Mouse (Mus musculus): ENCODE measurements around the gene Ring1. TPM values are rescaled to one million over a fixed set of nuclear protein-coding genes. Genes with fewer than 3 reads are reported as not detected.

Ring1 gene
- 12.7 and 13.4 TPM in 2 replicates for polyA plus RNA-seq (2015; fragmentation: Nextera tagmentation; extraction: Ambion mirVana)

DNA sequence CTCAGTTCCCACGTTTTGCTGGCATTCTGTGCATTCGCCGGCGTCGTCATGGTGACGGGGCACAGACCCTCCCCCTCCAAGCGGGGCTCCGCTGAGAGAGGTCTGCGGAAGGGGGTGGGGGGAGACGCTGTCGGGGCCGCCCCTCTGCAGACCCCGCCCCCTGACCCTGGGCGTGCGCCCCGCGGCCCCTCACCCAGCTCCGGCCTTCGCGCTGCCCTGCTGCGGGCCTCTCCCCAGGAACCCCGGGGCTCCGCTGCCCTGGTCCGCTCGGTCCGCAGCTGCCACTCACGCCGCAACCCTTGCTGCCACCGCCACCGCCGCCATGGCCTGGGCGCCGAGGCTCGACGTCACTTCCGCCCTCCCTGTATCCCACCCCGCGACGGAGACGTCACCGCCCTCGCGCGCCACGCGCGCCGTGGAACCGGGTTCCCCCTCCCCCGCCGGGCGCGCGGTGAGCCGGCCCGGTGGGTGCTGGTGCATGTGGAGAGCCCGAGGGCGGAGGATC, at the start of gene Ring1:
Ring1 (minus strand) TSS at position 364 of the 505 bp plus-strand sequence.

DNA sequence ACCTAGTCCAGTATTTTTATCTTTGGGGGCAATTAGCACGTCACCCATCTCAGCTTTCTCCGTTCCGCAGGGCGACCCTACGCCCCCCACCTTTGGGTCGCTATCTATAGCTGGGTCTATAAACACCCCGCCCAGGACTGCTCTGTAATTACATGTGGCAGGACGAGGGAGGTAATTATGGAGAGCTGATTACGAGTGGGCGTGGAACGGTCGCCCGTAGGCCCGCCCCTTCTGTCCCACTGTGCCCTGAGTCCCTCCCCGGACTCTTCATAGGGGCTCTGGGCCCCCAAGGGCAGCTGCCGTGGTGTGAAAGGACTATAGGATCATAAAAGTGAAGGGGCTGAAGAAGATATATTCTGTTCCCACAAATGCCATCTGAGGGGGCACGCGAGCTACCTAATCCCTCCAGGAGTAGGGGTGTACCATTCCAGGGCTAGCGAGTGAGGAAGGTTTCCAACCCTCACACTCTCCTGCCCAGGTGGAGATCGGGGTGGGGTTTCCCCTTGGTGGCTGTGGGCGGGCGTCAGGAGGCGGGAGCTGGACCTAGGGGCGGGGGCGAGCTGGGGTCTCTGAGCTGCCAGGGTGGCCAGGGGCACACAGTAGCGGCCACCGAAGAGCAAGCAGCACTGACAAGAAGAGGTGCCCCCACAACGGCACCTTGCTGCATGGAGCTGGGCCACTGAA, 14.5 kb upstream of the Ring1 start, which contains the start of gene Col11a2:
Col11a2 (plus strand) TSS at position 560 of the 684 bp plus-strand sequence.

DNA sequence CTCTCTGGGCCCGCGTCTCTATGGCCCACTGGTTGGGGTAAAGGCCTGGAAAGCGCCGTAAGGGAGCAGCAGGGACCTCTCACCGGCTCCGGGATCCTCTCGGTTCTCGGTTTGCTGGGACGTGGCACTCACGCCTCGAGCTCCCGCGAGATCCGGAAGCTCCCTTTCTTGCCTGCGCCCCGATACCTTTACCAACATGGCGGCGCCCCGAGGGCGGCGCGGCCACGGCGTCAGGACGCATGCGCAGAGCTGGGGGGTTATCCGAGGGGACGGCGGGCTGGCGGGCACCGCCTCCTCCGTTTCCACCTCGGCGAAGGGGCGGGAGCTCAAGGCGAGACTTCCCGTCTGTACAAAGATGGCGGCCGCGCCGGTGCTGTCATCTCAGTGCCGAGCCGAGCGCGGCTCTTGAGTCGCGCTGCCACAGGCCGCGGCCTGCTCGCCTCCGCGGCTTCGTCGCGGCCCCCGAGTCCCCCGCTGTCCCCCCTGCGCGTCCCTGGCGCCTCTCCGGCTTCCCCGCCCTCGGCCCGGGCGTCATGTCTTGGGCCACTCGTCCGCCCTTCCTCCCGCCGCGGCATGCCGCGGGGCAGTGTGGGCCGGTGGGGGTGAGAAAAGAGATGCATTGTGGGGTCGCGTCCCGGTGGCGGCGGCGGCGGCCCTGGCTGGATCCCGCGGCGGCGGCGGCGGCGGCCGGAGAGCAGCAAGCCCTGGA, 7.1 kb upstream of the Ring1 start, which contains the start of the genes Slc39a7 and Rxrb:
Slc39a7 (minus strand) TSS at position 218 of the 709 bp plus-strand sequence.
Rxrb (plus strand) TSS at position 348 of the 709 bp plus-strand sequence.

DNA sequence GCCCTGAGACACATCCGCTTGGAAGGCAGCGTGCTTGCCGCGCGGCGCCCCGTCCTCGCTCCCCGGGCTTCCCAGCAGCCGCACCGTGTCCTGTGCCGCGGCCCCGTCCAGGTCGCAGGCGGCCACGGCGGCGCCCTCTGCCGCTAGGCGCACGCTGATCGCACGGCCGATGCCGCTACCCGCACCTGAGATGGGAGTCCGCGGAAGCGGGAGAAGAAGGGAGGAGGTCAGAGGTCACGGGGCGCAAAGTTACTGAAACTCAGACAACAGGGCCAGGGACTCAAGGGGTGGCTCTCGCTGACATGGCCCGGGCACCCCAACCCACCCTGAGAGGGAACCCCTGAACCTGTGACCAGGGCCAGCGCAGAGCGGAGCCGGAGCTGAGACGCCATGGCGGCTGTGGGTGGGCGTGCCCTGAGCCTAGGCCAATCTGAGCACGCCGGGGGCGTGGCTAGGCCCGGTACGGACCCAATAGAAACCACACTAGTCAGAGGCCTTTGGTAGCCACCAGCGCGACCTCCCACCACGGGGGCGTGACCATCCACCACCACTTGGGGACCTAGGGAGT, 3.3 kb upstream of the Ring1 start, which contains the start of gene H2-Ke6:
H2-Ke6 (minus strand) TSS at position 405 of the 568 bp plus-strand sequence.

DNA sequence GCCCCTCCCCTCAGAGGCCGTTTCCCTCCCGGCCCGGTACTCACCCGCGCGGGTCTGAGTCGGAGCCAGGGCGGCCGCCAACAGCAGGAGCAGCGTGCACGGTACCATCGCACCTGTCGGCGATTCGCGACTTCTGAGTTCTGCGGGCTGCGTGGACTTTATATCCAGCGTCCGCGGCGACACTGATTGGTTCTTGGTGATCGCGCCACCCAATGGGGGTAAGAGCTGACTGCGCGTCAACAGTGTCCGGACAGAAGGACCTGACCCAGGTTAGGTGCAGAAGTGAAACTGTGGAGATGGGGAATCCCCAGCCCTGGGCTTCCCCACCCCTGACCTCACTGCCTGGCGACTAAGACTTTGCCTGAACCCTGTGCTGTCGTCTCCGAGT, 24.3 kb downstream of the Ring1 start, which contains the start of gene H2-K1:
H2-K1 (minus strand) TSS at position 198 of the 388 bp plus-strand sequence.

MicroRNAs within 50 kb of the gene (microRNA counts, 519-probe panel; counts per million panel counts)
- not detected for microRNA mmu-miR-219

Small RNA genes within 50 kb of the gene (microRNA-seq; reads per million reads assigned to microRNA genes)
- gene Mir219a-1, result not detected
- not detected for gene Mir219c

Other genes starting within 250 kb of the Ring1 start
- 32.3 and 36.8 TPM in 2 replicates for gene Angptl4, start 242.8 kb downstream of the Ring1 start, polyA plus RNA-seq (2015; fragmentation: Nextera tagmentation; extraction: Ambion mirVana)
- 21.2 and 23.5 TPM in 2 replicates for gene Kank3, start 214.2 kb downstream of the Ring1 start, polyA plus RNA-seq (2015; fragmentation: Nextera tagmentation; extraction: Ambion mirVana)
- gene Rps28, start 200.1 kb downstream of the Ring1 start, polyA plus RNA-seq (2015; fragmentation: Nextera tagmentation; extraction: Ambion mirVana), result 778 and 855 TPM in 2 replicates
- gene Ndufa7, start 200.1 kb downstream of the Ring1 start, polyA plus RNA-seq (2015; fragmentation: Nextera tagmentation; extraction: Ambion mirVana), result 513 and 574 TPM in 2 replicates
- 22.6 and 27.1 TPM in 2 replicates for gene Cd320, start 181.6 kb downstream of the Ring1 start, polyA plus RNA-seq (2015; fragmentation: Nextera tagmentation; extraction: Ambion mirVana)
- not detected in 2 replicates for gene Gm7029, start 150.8 kb downstream of the Ring1 start, polyA plus RNA-seq (2015; fragmentation: Nextera tagmentation; extraction: Ambion mirVana)
- gene Kifc1, start 134.0 kb downstream of the Ring1 start, polyA plus RNA-seq (2015; fragmentation: Nextera tagmentation; extraction: Ambion mirVana), result 1.3 and 1.9 TPM in 2 replicates
- 0.20 and 0.88 TPM in 2 replicates for gene Platr17, start 119.5 kb downstream of the Ring1 start, polyA plus RNA-seq (2015; fragmentation: Nextera tagmentation; extraction: Ambion mirVana)
- 23.1 and 26.3 TPM in 2 replicates for gene Daxx, start 115.3 kb downstream of the Ring1 start, polyA plus RNA-seq (2015; fragmentation: Nextera tagmentation; extraction: Ambion mirVana)
- gene Tapbp, start 108.8 kb downstream of the Ring1 start, polyA plus RNA-seq (2015; fragmentation: Nextera tagmentation; extraction: Ambion mirVana), result 68.1 and 71.1 TPM in 2 replicates
- gene Zbtb22, start 108.8 kb downstream of the Ring1 start, polyA plus RNA-seq (2015; fragmentation: Nextera tagmentation; extraction: Ambion mirVana), result 12.5 and 13.1 TPM in 2 replicates
- 23.8 and 27.2 TPM in 2 replicates for gene Rgl2, start 95.1 kb downstream of the Ring1 start, polyA plus RNA-seq (2015; fragmentation: Nextera tagmentation; extraction: Ambion mirVana)
- 93.9 and 108 TPM in 2 replicates for gene Pfdn6, start 84.3 kb downstream of the Ring1 start, polyA plus RNA-seq (2015; fragmentation: Nextera tagmentation; extraction: Ambion mirVana)
- 18.0 and 19.4 TPM in 2 replicates for gene Wdr46, start 84.0 kb downstream of the Ring1 start, polyA plus RNA-seq (2015; fragmentation: Nextera tagmentation; extraction: Ambion mirVana)
- gene B3galt4, start 73.2 kb downstream of the Ring1 start, polyA plus RNA-seq (2015; fragmentation: Nextera tagmentation; extraction: Ambion mirVana), result 6.4 and 6.7 TPM in 2 replicates
- 28.7 and 29.0 TPM in 2 replicates for gene Vps52, start 68.9 kb downstream of the Ring1 start, polyA plus RNA-seq (2015; fragmentation: Nextera tagmentation; extraction: Ambion mirVana)
- 1,535 and 1,858 TPM in 2 replicates for gene Rps18, start 68.7 kb downstream of the Ring1 start, polyA plus RNA-seq (2015; fragmentation: Nextera tagmentation; extraction: Ambion mirVana)
- 97.3 and 136 TPM in 2 replicates for gene H2-K1, start 24.3 kb downstream of the Ring1 start, polyA plus RNA-seq (2015; fragmentation: Nextera tagmentation; extraction: Ambion mirVana)
- 39.1 and 39.5 TPM in 2 replicates for gene H2-Ke6, start 3.4 kb upstream of the Ring1 start, polyA plus RNA-seq (2015; fragmentation: Nextera tagmentation; extraction: Ambion mirVana)
- gene Slc39a7, start 7.0 kb upstream of the Ring1 start, polyA plus RNA-seq (2015; fragmentation: Nextera tagmentation; extraction: Ambion mirVana), result 139 and 141 TPM in 2 replicates
- gene Rxrb, start 7.1 kb upstream of the Ring1 start, polyA plus RNA-seq (2015; fragmentation: Nextera tagmentation; extraction: Ambion mirVana), result 22.6 and 25.7 TPM in 2 replicates
- gene Col11a2, start 14.8 kb upstream of the Ring1 start, polyA plus RNA-seq (2015; fragmentation: Nextera tagmentation; extraction: Ambion mirVana), result 0.26 and 0.34 TPM in 2 replicates
- 0.24 TPM in 1 of 2 replicates, not detected in the other for gene H2-Oa, start 67.7 kb upstream of the Ring1 start, polyA plus RNA-seq (2015; fragmentation: Nextera tagmentation; extraction: Ambion mirVana)
- 5.8 and 8.1 TPM in 2 replicates for gene H2-DMa, start 94.9 kb upstream of the Ring1 start, polyA plus RNA-seq (2015; fragmentation: Nextera tagmentation; extraction: Ambion mirVana)
- gene Brd2, start 98.0 kb upstream of the Ring1 start, polyA plus RNA-seq (2015; fragmentation: Nextera tagmentation; extraction: Ambion mirVana), result 53.0 and 53.2 TPM in 2 replicates
- 0.13 TPM in 1 of 2 replicates, not detected in the other for gene H2-DMb2, start 118.6 kb upstream of the Ring1 start, polyA plus RNA-seq (2015; fragmentation: Nextera tagmentation; extraction: Ambion mirVana)
- gene H2-DMb1, start 128.4 kb upstream of the Ring1 start, polyA plus RNA-seq (2015; fragmentation: Nextera tagmentation; extraction: Ambion mirVana), result 1.5 and 2.6 TPM in 2 replicates
- 20.0 and 21.3 TPM in 2 replicates for gene Tap1, start 162.9 kb upstream of the Ring1 start, polyA plus RNA-seq (2015; fragmentation: Nextera tagmentation; extraction: Ambion mirVana)
- 8.6 and 8.7 TPM in 2 replicates for gene Psmb9, start 163.1 kb upstream of the Ring1 start, polyA plus RNA-seq (2015; fragmentation: Nextera tagmentation; extraction: Ambion mirVana)
- gene Psmb8, start 173.0 kb upstream of the Ring1 start, polyA plus RNA-seq (2015; fragmentation: Nextera tagmentation; extraction: Ambion mirVana), result 24.2 and 30.5 TPM in 2 replicates
- gene Tap2, start 178.8 kb upstream of the Ring1 start, polyA plus RNA-seq (2015; fragmentation: Nextera tagmentation; extraction: Ambion mirVana), result 9.6 and 12.5 TPM in 2 replicates
- 0.14 and 0.29 TPM in 2 replicates for gene H2-Ob, start 214.2 kb upstream of the Ring1 start, polyA plus RNA-seq (2015; fragmentation: Nextera tagmentation; extraction: Ambion mirVana)
- gene H2-Ab1, start 233.0 kb upstream of the Ring1 start, polyA plus RNA-seq (2015; fragmentation: Nextera tagmentation; extraction: Ambion mirVana), result 5.8 and 6.3 TPM in 2 replicates

All from urinary bladder, postnatal 0 days (tissue).